Mouse (Mus musculus) olfactory bulb, adult 2 months (tissue): Measurements from ENCODE around the gene Gm21988.

ENCODE experiments used
- CTCF ChIP-seq: fragments of 200-500 bp; IDR thresholded peaks from 2 replicates; pipeline ENCODE4 v1.5.1; 2012; ENCODE audit warnings: low read depth, mild to moderate bottlenecking, low read length, moderate library complexity; ENCODE audit not compliant: insufficient read depth
- POLR2A ChIP-seq: fragments of 200-500 bp; IDR thresholded peaks from 2 replicates; pipeline ENCODE4 v1.6.1; 2012; ENCODE audit warnings: mild to moderate bottlenecking, low read depth, low read length, moderate library complexity; ENCODE audit not compliant: insufficient read depth

- TF ChIP-seq CTCF (no peak), POLR2A (no peak)
Observed at GRCm38 (mm10) chr11:70259035-70259434, 19.4 kb upstream of the Gm21988 start.
